Mouse (Mus musculus) midbrain, postnatal 0 days (tissue): Measurements from ENCODE around the gene Paip2b. TPM values are rescaled to one million over a fixed set of nuclear protein-coding genes. Genes with fewer than 3 reads are reported as not detected.

Experiments used
- ATAC-seq: fragments of 200-750 bp; cut with Nextera tagmentation; 2 replicates; pipeline ENCODE4 v1.8.0; 2017; ENCODE audit warnings: moderate number of reproducible peaks, mild to moderate bottlenecking, moderate TSS enrichment, moderate library complexity; ENCODE audit not compliant: low FRiP score
- DNase-seq: peaks from one replicate; pipeline ENCODE4 v3.0.0-alpha.2; 2015; ENCODE audit warnings: low spot score
- H3K27ac ChIP-seq: fragments of 300-500 bp; sonication (generic); 2 replicates; pipeline ENCODE4 v1.5.1; 2014; ENCODE audit warnings: low read depth, mild to moderate bottlenecking, low read length, mixed read lengths
- H3K27me3 ChIP-seq: fragments of 300-500 bp; sonication (generic); 2 replicates; pipeline ENCODE4 v1.6.1; 2014; ENCODE audit warnings: low read length, control low read depth, mixed read lengths; ENCODE audit not compliant: insufficient read depth
- H3K36me3 ChIP-seq: fragments of 300-500 bp; sonication (generic); 2 replicates; pipeline ENCODE4 v1.6.1; 2014; ENCODE audit warnings: low read length, control low read depth, mixed read lengths; ENCODE audit not compliant: insufficient read depth
- H3K4me1 ChIP-seq: fragments of 300-500 bp; sonication (generic); 2 replicates; pipeline ENCODE4 v1.6.1; 2014; ENCODE audit warnings: mild to moderate bottlenecking, control low read depth, antibody characterized with exemption, low read length, mixed read lengths; ENCODE audit not compliant: insufficient read depth
- H3K4me2 ChIP-seq: fragments of 300-500 bp; sonication (generic); 2 replicates; pipeline ENCODE4 v1.6.1; 2014; ENCODE audit warnings: low read depth, mild to moderate bottlenecking, low read length, mixed read lengths; ENCODE audit not compliant: poor library complexity, severe bottlenecking
- H3K4me3 ChIP-seq: fragments of 300-500 bp; sonication (generic); 2 replicates; pipeline ENCODE4 v1.5.1; 2014; ENCODE audit warnings: low read depth, mild to moderate bottlenecking, low read length, moderate library complexity
- H3K9ac ChIP-seq: fragments of 300-500 bp; sonication (generic); replicated peaks from 2 replicates; pipeline ENCODE4 v1.6.1; 2014; ENCODE audit warnings: mild to moderate bottlenecking, low read length, moderate library complexity, mixed read lengths; ENCODE audit not compliant: poor library complexity, severe bottlenecking
- H3K9me3 ChIP-seq: fragments of 300-500 bp; sonication (generic); 2 replicates; pipeline ENCODE4 v1.6.1; 2016; ENCODE audit warnings: low read length, control low read depth
- CTCF ChIP-seq: IDR thresholded peaks from 2 replicates; pipeline ENCODE4 v1.5.1; 2016; ENCODE audit warnings: antibody characterized with exemption, mild to moderate bottlenecking
- WGBS: fragments of 180-500 bp; shearing (Covaris S2); extraction: QIAGEN DNeasy Blood & Tissue Kit; methylation state at CpG from one replicate; pipeline ENCODE4 v1.1.7; 2014; 5-methylcytosine and 5-hydroxymethylcytosine counted together
- polyA plus RNA-seq: library from polyadenylated mRNA; unstranded; fragments of >200 nt; fragmentation: Nextera tagmentation; extraction: Ambion mirVana; gene quantifications from 2 replicates; pipeline ENCODE4 v1.2.1, GENCODE M21; 2015
- total RNA-seq: library from RNA; depleted of rRNA; stranded (reverse); fragments of >200 nt; gene quantifications from 2 replicates; pipeline ENCODE4 v1.2.3, GENCODE M21; 2014; rRNA removed

The Paip2b gene
- total and polyA plus RNA-seq, 2 experiments from 2014 or later = 26.1 to 59.3 TPM

DNA sequence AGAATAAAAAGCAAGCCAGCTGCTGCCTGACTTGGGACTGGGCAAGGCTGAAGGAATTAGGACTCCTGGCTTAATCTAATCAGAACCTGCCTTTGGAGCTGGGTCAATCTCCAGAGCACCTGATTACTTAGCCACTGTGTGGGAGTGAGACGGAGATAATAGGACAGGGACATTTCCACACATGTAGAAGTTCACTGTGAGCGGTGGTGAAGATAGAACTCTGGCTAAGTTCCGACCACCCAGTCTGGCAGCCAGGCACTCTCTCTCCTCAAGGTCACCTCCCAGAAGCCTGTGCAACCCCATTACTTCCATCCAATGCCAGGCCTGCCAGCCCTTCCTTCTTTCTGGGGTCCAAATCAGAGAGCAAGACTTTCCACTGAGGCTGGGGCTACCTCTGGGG, 64.6 kb downstream of the Paip2b start:
- no peak overlapping the region for H3K4me2 ChIP-seq
- WGBS = 96% methylated on average over 3 of the region's 3 CpGs
- no peak overlapping the region for H3K9ac ChIP-seq
- no peak overlapping the region for H3K4me3 ChIP-seq
- no peak overlapping the region for H3K27ac ChIP-seq
- DNase-seq (no peak), ATAC-seq (no peak)
- no peak for TF ChIP-seq CTCF
- peaks cover 32% of the 10 kb centered on the region for H3K36me3 ChIP-seq
- H3K27me3 ChIP-seq = peaks cover 29% of the 10 kb centered on the region
- H3K9me3 ChIP-seq = no peaks in the 10 kb centered on the region
- H3K4me1 ChIP-seq = no peaks in the 10 kb centered on the region

DNA sequence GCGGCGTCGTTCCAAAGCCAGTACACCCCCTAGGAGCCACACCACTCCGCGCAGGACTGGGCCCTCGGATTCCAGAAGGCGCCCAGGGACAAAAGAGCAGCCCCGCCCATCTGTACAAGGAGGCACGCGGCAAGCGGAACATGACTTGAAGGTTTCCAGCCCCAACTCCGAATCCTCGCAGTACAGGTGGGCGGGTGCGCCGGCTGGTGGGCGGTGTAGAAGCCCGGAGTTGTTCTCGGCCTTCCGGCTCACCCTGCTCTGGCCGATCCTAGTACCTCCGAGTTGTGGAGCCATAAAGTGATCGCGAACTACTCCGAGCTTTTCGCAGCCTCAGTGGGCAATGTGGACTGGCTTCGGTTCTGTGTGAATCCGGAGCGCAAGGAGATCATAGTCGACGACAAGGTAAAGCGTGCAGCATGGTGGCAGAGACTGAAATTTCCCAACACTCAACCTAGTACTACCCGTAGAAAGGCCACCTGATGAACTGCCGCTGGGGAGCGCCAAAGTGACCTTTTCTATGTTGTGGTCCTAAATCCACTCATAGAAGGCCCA, 68.6 kb downstream of the Paip2b start:
- peak; percentile 14 for TF ChIP-seq CTCF
- Histone ChIP-seq H3K27ac (no peak overlapping the region), H3K4me2 (peak overlapping the region; percentile 36; the same call in 1 of the 2 replicates), H3K9me3 (no peaks in the 10 kb centered on the region), H3K4me1 (no peaks in the 10 kb centered on the region; the same call in 1 of the 2 replicates), H3K27me3 (peaks cover 57% of the 10 kb centered on the region), H3K4me3 (peak overlapping the region; percentile 10; the same call in 1 of the 2 replicates), H3K36me3 (peaks cover 3% of the 10 kb centered on the region; the same call in 1 of the 2 replicates), H3K9ac (no peak overlapping the region)
- DNase-seq (no peak), ATAC-seq (peak; percentile 28; the same call in 1 of the 2 replicates)
- 10% methylated on average over 35 of the region's 35 CpGs for WGBS

DNA sequence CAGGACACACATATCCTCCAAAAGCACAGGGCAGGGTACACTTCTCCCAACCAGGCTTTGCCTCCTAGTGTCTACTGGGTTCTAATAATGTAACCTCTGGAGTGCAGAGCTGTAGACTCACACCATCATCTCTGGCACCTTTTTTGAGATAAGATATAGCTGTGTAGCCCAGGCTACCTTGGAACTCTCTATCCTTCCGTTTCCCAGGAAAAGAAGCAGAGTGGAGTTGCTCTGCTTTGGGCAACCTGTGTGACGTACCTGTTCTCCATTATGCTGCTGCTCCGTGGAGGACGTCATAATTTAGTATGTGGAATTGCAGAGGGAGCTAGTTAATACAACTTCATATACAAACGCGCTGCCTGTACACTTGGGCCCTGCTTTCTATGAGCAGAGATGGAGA, 69.2 kb downstream of the Paip2b start, which contains the start of gene Ankrd53:
Gene Ankrd53, plus strand, starts transcription at position 301 of the 400 bp plus-strand sequence.
- Histone ChIP-seq H3K27me3 (peaks cover 63% of the 10 kb centered on the region), H3K9ac (no peak within 1 kb of the TSS), H3K4me1 (no peaks in the 10 kb centered on the region; the same call in 1 of the 2 replicates), H3K9me3 (no peaks in the 10 kb centered on the region), H3K36me3 (no peaks in the 10 kb centered on the region), H3K4me2 (peak within 1 kb of the TSS; percentile 36; the same call in 1 of the 2 replicates), H3K27ac (no peak within 1 kb of the TSS), H3K4me3 (peak within 1 kb of the TSS; percentile 10; the same call in 1 of the 2 replicates)
- no peak for DNase-seq
- no peak for TF ChIP-seq CTCF
- no peak for ATAC-seq
- WGBS = 39% methylated on average over 6 of the region's 6 CpGs

DNA sequence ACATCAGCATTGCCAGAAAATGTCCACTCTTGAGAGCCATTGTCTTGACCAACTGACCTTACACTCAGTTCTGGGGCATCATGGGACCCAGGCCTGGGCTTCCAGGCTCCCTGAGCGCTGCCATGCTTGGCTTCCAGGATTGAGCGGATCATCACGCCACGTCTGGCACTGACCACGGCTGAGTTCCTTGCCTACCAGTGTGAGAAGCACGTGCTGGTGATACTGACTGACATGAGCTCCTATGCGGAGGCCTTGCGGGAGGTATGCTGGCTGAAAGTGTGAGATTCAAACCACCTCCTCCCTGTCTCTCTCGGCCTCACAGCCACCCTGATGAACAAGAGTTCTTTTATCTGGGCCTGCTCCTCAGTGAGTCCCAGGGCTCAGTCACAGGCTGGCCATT, 75.5 kb downstream of the Paip2b start:
- no peak for DNase-seq
- Histone ChIP-seq H3K9me3 (no peaks in the 10 kb centered on the region), H3K27ac (no peak overlapping the region), H3K27me3 (peaks cover 41% of the 10 kb centered on the region), H3K36me3 (no peaks in the 10 kb centered on the region), H3K4me2 (no peak overlapping the region), H3K4me3 (no peak overlapping the region), H3K4me1 (no peaks in the 10 kb centered on the region; the same call in 1 of the 2 replicates), H3K9ac (no peak overlapping the region)
- TF ChIP-seq CTCF = no peak
- no peak for ATAC-seq
- 78% methylated on average over 9 of the region's 9 CpGs for WGBS

Other genes starting within 250 kb of the Paip2b start
- gene Clec4f, start 175.6 kb downstream of the Paip2b start, total RNA-seq = not detected in 2 replicates
- gene Clec4f, start 175.6 kb downstream of the Paip2b start, polyA plus RNA-seq = 0.12 and 0.19 TPM in 2 replicates
- 0.16 TPM in 1 of 2 replicates, not detected in the other for gene Cd207, start 153.9 kb downstream of the Paip2b start, total RNA-seq
- gene Cd207, start 153.9 kb downstream of the Paip2b start, polyA plus RNA-seq = not detected in 2 replicates
- gene Vax2, start 120.5 kb downstream of the Paip2b start, total RNA-seq = not detected in 2 replicates
- gene Vax2, start 120.5 kb downstream of the Paip2b start, polyA plus RNA-seq = not detected in 2 replicates
- 0.77 TPM in 1 of 2 replicates, not detected in the other for gene Atp6v1b1, start 88.8 kb downstream of the Paip2b start, total RNA-seq
- 0.07 TPM in 1 of 2 replicates, not detected in the other for gene Atp6v1b1, start 88.8 kb downstream of the Paip2b start, polyA plus RNA-seq
- gene Ankrd53, start 69.1 kb downstream of the Paip2b start, total RNA-seq = not detected in 2 replicates
- 0.10 and 0.12 TPM in 2 replicates for gene Ankrd53, start 69.1 kb downstream of the Paip2b start, polyA plus RNA-seq
- gene Tex261, start 55.9 kb downstream of the Paip2b start, total RNA-seq = 45.8 and 54.4 TPM in 2 replicates
- gene Tex261, start 55.9 kb downstream of the Paip2b start, polyA plus RNA-seq = 66.8 and 71.4 TPM in 2 replicates
- gene Nagk, start 36.8 kb downstream of the Paip2b start, total RNA-seq = 58.1 and 60.6 TPM in 2 replicates
- gene Nagk, start 36.8 kb downstream of the Paip2b start, polyA plus RNA-seq = 94.7 and 104 TPM in 2 replicates
- gene Zfp638, start 35.4 kb upstream of the Paip2b start, total RNA-seq = 107 and 123 TPM in 2 replicates
- gene Zfp638, start 35.4 kb upstream of the Paip2b start, polyA plus RNA-seq = 47.0 and 53.8 TPM in 2 replicates
- gene Dysf, start 176.8 kb upstream of the Paip2b start, total RNA-seq = 1.4 and 1.8 TPM in 2 replicates
- gene Dysf, start 176.8 kb upstream of the Paip2b start, polyA plus RNA-seq = 1.7 and 2.0 TPM in 2 replicates